Mouse (Mus musculus) embryonic facial prominence, embryonic 11.5 days (tissue): Measurements from ENCODE around the gene Zfp280c. TPM values are rescaled to one million over a fixed set of nuclear protein-coding genes. Genes with fewer than 3 reads are reported as not detected.

Experiments used
- microRNA-seq: library from miRNA; unstranded; fragments of <30 nt; microRNA quantifications from one replicate; pipeline ENCODE4, GENCODE M21; 2016; ENCODE audit warnings: borderline number of aligned reads
- polyA plus RNA-seq: library from polyadenylated mRNA; unstranded; fragments of >200 nt; fragmentation: Nextera tagmentation; extraction: Ambion mirVana; gene quantifications from 2 replicates; pipeline ENCODE4 v1.2.1, GENCODE M21; 2014

Gene Zfp280c
- polyA plus RNA-seq, 1 experiment from 2014 or later: 25.2 TPM

Small RNA genes within 50 kb of the gene (microRNA-seq; reads per million reads assigned to microRNA genes)
- not detected for gene Gm27828

Other genes starting within 250 kb of the Zfp280c start
- 2.9 and 3.2 TPM in 2 replicates for gene Elf4, start 131.4 kb downstream of the Zfp280c start, polyA plus RNA-seq
- gene Aifm1, start 80.9 kb downstream of the Zfp280c start, polyA plus RNA-seq: 95.9 and 97.1 TPM in 2 replicates
- 9.1 and 9.4 TPM in 2 replicates for gene Rab33a, start 75.2 kb downstream of the Zfp280c start, polyA plus RNA-seq
- gene Slc25a14, start 28.9 kb upstream of the Zfp280c start, polyA plus RNA-seq: 23.4 and 26.0 TPM in 2 replicates
- not detected in 2 replicates for gene Gpr119, start 80.0 kb upstream of the Zfp280c start, polyA plus RNA-seq
- 24.1 and 29.2 TPM in 2 replicates for gene Rbmx2, start 100.5 kb upstream of the Zfp280c start, polyA plus RNA-seq